Mouse (Mus musculus) liver, embryonic 18 days (tissue): ENCODE results near the gene Ddit4. TPM values are rescaled to one million over a fixed set of nuclear protein-coding genes. Genes with fewer than 3 reads are reported as not detected.

Experiments used
- polyA plus RNA-seq: library from polyadenylated mRNA; depleted of rRNA; stranded (reverse); fragments of >200 nt; gene quantifications from 2 replicates; pipeline ENCODE4 v1.2.3, GENCODE M21; 2012; rRNA removed

Ddit4 gene
- polyA plus RNA-seq = 12.2 and 14.3 TPM in 2 replicates

DNA sequence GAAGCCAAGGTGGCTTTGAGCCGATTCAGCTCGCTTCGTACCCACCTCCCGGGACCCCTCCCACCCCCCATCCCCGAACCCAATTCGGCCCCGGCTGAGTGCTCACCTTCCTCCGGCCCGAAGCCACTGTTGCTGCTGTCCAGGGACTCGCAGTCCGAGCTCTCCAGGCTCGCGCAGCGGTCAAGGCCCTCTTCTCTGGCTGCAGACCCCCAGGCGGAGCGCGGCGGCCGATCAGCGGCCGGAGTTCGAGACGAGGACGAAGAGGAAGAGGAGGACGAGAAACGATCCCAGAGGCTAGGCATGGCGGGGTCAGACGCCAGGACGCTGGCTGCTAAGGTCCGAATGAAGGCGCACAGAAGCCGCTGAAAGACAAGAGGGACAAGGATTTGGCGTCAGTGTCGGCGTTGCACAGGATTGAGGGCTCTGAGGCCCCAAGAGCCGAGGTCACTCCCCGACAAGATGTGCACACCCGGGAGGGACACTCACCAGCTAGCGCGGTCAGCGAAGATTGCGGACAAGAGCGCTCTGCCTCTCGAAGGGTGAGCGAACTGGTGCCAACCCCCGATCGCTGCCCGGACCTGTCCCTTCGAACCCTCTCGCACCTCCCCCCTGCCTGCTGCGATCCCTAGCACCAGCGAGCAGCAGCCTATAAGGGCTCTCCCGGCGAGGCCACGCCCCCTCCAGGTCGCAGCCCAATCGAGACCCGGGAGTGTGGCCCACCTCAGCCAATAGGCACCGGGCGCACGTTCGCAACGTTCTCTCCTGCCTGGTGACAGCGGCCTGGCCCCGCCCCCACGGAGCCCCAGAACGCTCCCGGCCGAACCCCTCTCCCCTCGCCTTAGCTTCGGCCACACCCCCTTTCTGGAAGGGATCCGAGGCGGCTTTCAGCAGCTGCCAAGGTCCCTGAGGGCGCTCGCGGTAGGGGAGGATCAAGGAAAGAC is at the start of gene Ddit4:
Ddit4 (minus strand) TSS at position 624 of the 941 bp plus-strand sequence.

Other genes with a start within 250 kb of the Ddit4 start
- gene Micu1, start 249.4 kb downstream of the Ddit4 start, polyA plus RNA-seq = 25.4 and 25.9 TPM in 2 replicates
- gene Dnajb12, start 72.3 kb downstream of the Ddit4 start, polyA plus RNA-seq = 15.6 and 17.2 TPM in 2 replicates
- 11.7 and 12.3 TPM in 2 replicates for gene Ascc1, start 51.0 kb upstream of the Ddit4 start, polyA plus RNA-seq
- gene Anapc16, start 51.3 kb upstream of the Ddit4 start, polyA plus RNA-seq = 25.9 and 29.4 TPM in 2 replicates
- gene Spock2, start 154.4 kb upstream of the Ddit4 start, polyA plus RNA-seq = 0.14 and 0.19 TPM in 2 replicates